Comparison of ENCODE assay signal across 9 mouse cellular contexts in genomic region chr13:73468834-73469233, GRCm38 (mm10). TPM values are rescaled to one million over a fixed set of nuclear protein-coding genes. Genes with fewer than 3 reads are reported as not detected.
DNase-seq lines count a peak whose midpoint lies in the region; ATAC-seq and TF ChIP-seq lines count a peak whose summit lies in the region.
"Had no signal": no experiment of that assay in that cellular context is flagged by ENCODE, and none has a peak within 500 bp of the region (broad histone marks: within the 10 kb centered on the region; RNA-seq: fewer than 3 reads in every experiment).

No protein-coding gene starts in this region.

- H3K4me2 ChIP-seq in liver, embryonic 11.5 days: peak overlapping the region; percentile 85
- peak overlapping the region; percentile 84; the same call in 1 of the 2 replicates for H3K4me2 ChIP-seq in embryonic facial prominence, embryonic 15.5 days (replicated peaks)
- H3K4me2 ChIP-seq in hindbrain, postnatal 0 days (ENCODE audit: low read depth, low read length): peak overlapping the region; percentile 88
- peak overlapping the region; percentile 84 for H3K4me2 ChIP-seq in midbrain, embryonic 15.5 days

- H3K27me3 ChIP-seq in liver, embryonic 11.5 days (replicated peaks; ENCODE audit: control insufficient read depth, insufficient read depth, low read length): no peaks in the 10 kb centered on the region
- H3K27me3 ChIP-seq in embryonic facial prominence, embryonic 15.5 days: no peaks in the 10 kb centered on the region
- H3K27me3 ChIP-seq in hindbrain, postnatal 0 days (ENCODE audit: insufficient read depth, low read length): no peaks in the 10 kb centered on the region; the same call in 1 of the 2 replicates
- no peaks in the 10 kb centered on the region for H3K27me3 ChIP-seq in midbrain, embryonic 15.5 days (replicated peaks)

- no peak for TF ChIP-seq CTCF in hindbrain, postnatal 0 days (IDR thresholded peaks at IDR 0.05; ENCODE audit: low read depth)

- 77% methylated on average over 3 of the region's 3 CpGs for WGBS in liver, embryonic 11.5 days
- 60% methylated on average over 3 of the region's 3 CpGs for WGBS in embryonic facial prominence, embryonic 15.5 days
- 47% methylated on average over 3 of the region's 3 CpGs for WGBS in hindbrain, postnatal 0 days
- 54% methylated on average over 3 of the region's 3 CpGs for WGBS in midbrain, embryonic 15.5 days

- intact Hi-C loops in left cerebral cortex, postnatal 4 days (cut with DNase I): no loop called here

- H3K36me3 ChIP-seq in liver, embryonic 11.5 days (ENCODE audit: control insufficient read depth, insufficient read depth, low read length): peaks cover 12% of the 10 kb centered on the region; the same call in 1 of the 2 replicates
- no peaks in the 10 kb centered on the region for H3K36me3 ChIP-seq in embryonic facial prominence, embryonic 15.5 days
- no peaks in the 10 kb centered on the region for H3K36me3 ChIP-seq in hindbrain, postnatal 0 days (ENCODE audit: insufficient read depth, low read length)
- no peaks in the 10 kb centered on the region for H3K36me3 ChIP-seq in midbrain, embryonic 15.5 days (replicated peaks)

- H3K4me3 ChIP-seq in liver, embryonic 11.5 days (ENCODE audit: low read depth, low read length): peak overlapping the region; percentile 91
- H3K4me3 ChIP-seq in embryonic facial prominence, embryonic 15.5 days (replicated peaks): peak overlapping the region; percentile 92; the same call in 1 of the 2 replicates
- H3K4me3 ChIP-seq in hindbrain, postnatal 0 days (ENCODE audit: low read length): peak overlapping the region; percentile 99
- H3K4me3 ChIP-seq in midbrain, embryonic 15.5 days: peak overlapping the region; percentile 87; the same call in 1 of the 2 replicates

- peak overlapping the region; percentile 96 for H3K9ac ChIP-seq in liver, embryonic 11.5 days (ENCODE audit: low read depth, low read length)
- no peak overlapping the region for H3K9ac ChIP-seq in embryonic facial prominence, embryonic 15.5 days
- 0 out of 2 replicates have a peak overlapping the region, but pooled peaks have one; percentile 95 for H3K9ac ChIP-seq in hindbrain, postnatal 0 days (replicated peaks; ENCODE audit: low read length)
- H3K9ac ChIP-seq in midbrain, embryonic 15.5 days: no peak overlapping the region

- DNase-seq in liver, embryonic 11.5 days (ENCODE audit: low spot score): no peak
- DNase-seq in liver: no peak
- no peak for DNase-seq in hindbrain, postnatal 0 days (ENCODE audit: low spot score)
- no peak for DNase-seq in cerebellum, adult 9-10 months
- DNase-seq in left cerebral cortex, postnatal 4 days: no peak
- no peak for DNase-seq in B cell, adult 2 months
- DNase-seq: cerebellum, postnatal 10 days had no signal

- H3K9me3 ChIP-seq in liver, embryonic 11.5 days (ENCODE audit: control insufficient read depth, low read length): no peaks in the 10 kb centered on the region
- no peaks in the 10 kb centered on the region for H3K9me3 ChIP-seq in embryonic facial prominence, embryonic 15.5 days (replicated peaks)
- no peaks in the 10 kb centered on the region for H3K9me3 ChIP-seq in hindbrain, postnatal 0 days (ENCODE audit: low read length)
- H3K9me3 ChIP-seq in midbrain, embryonic 15.5 days: no peaks in the 10 kb centered on the region

- no peak for ATAC-seq in liver, embryonic 11.5 days (replicated peaks; ENCODE audit: low FRiP score)
- no peak for ATAC-seq in embryonic facial prominence, embryonic 15.5 days (ENCODE audit: insufficient number of reproducible peaks, low FRiP score, low TSS enrichment, low read depth)
- ATAC-seq in hindbrain, postnatal 0 days: no peak
- ATAC-seq in midbrain, embryonic 15.5 days (replicated peaks): no peak

- H3K27ac ChIP-seq in liver, embryonic 11.5 days (ENCODE audit: low read depth, low read length): peak overlapping the region; percentile 98
- H3K27ac ChIP-seq in embryonic facial prominence, embryonic 15.5 days (replicated peaks): no peak overlapping the region
- peak overlapping the region; percentile 6; the same call in 1 of the 2 replicates for H3K27ac ChIP-seq in hindbrain, postnatal 0 days
- no peak overlapping the region for H3K27ac ChIP-seq in midbrain, embryonic 15.5 days

- H3K4me1 ChIP-seq in liver, embryonic 11.5 days (replicated peaks; ENCODE audit: control insufficient read depth, insufficient read depth, low read length): peaks cover 59% of the 10 kb centered on the region
- peaks cover 37% of the 10 kb centered on the region for H3K4me1 ChIP-seq in embryonic facial prominence, embryonic 15.5 days
- H3K4me1 ChIP-seq in hindbrain, postnatal 0 days (ENCODE audit: insufficient read depth, low read length): peaks cover 29% of the 10 kb centered on the region; the same call in 1 of the 2 replicates
- H3K4me1 ChIP-seq in midbrain, embryonic 15.5 days: peaks cover 29% of the 10 kb centered on the region

RNA-seq across cellular contexts. Expression of gene Lpcat1, which starts 1.8 kb away (rescaled TPM):
- 81.9 and 84.0 TPM in 2 replicates for polyA plus RNA-seq in liver, embryonic 11.5 days (2014; fragmentation: Nextera tagmentation; extraction: Ambion mirVana)
- polyA plus RNA-seq in embryonic facial prominence, embryonic 15.5 days (2015; fragmentation: Nextera tagmentation; extraction: Ambion mirVana): 31.8 and 35.0 TPM in 2 replicates
- 191 and 199 TPM in 2 replicates for total RNA-seq in hindbrain, postnatal 0 days (2014; rRNA removed)
- 75.7 and 78.5 TPM in 2 replicates for polyA plus RNA-seq in hindbrain, postnatal 0 days (2015; fragmentation: Nextera tagmentation; extraction: Ambion mirVana)
- 64.4 and 66.7 TPM in 2 replicates for polyA plus RNA-seq in midbrain, embryonic 15.5 days (2015; fragmentation: Nextera tagmentation; extraction: Ambion mirVana)
- total RNA-seq in left cerebral cortex, postnatal 4 days (2021): 100 to 1,000 TPM in 1 of 2 experiments, 10 to 100 TPM in 1; 95.5 to 106 TPM

Comparison
In these comparisons a context has a peak if more than half of its experiments do, and no peak if none do; other contexts are left out.
1. H3K27ac ChIP-seq: peak in liver, embryonic 11.5 days (single experiment) and hindbrain, postnatal 0 days (single experiment); none in embryonic facial prominence, embryonic 15.5 days (single experiment) and midbrain, embryonic 15.5 days (single experiment).
2. H3K9ac ChIP-seq: peak in liver, embryonic 11.5 days (single experiment) and hindbrain, postnatal 0 days (single experiment); none in embryonic facial prominence, embryonic 15.5 days (single experiment) and midbrain, embryonic 15.5 days (single experiment).
3. Peak in every context shown above with its lines, with median percentiles within 50 percentile points of each other: H3K4me2 ChIP-seq and H3K4me3 ChIP-seq.